Mouse (Mus musculus) CH12.LX (cell line): ENCODE results near the gene Irf4. TPM values are rescaled to one million over a fixed set of nuclear protein-coding genes. Genes with fewer than 3 reads are reported as not detected.
A peak's percentile ranks its signal among the peaks of the same experiment; 100 is the strongest.

ENCODE experiments used
- DNase-seq: peaks from one replicate; pipeline ENCODE4 v3.0.0-alpha.2; 2013; ENCODE audit errors: extremely low read depth
- H3K27ac ChIP-seq: 2 replicates; pipeline ENCODE4 v1.5.1; 2012; ENCODE audit warnings: low read depth, mild to moderate bottlenecking, control low read depth, moderate library complexity; ENCODE audit not compliant: insufficient read depth
- H3K27me3 ChIP-seq: replicated peaks from 2 replicates; pipeline ENCODE3; 2012; ENCODE audit warnings: inconsistent platforms
- H3K36me3 ChIP-seq, 2 experiments: replicated peaks in 1 of 2; 2 replicates each; pipeline versions ENCODE3 to v1.6.1; 2012; ENCODE audit warnings: inconsistent platforms in 1 of 2, low read length in 1 of 2, mild to moderate bottlenecking in 1 of 2, mixed read lengths in 1 of 2, moderate library complexity in 1 of 2; ENCODE audit not compliant: control insufficient read depth in 1 of 2, insufficient read depth in 1 of 2
- H3K4me1 ChIP-seq, 2 experiments: 2 replicates each; pipeline ENCODE4 v1.6.1; 2012; ENCODE audit warnings: inconsistent platforms in 1 of 2, moderate library complexity in 1 of 2; ENCODE audit not compliant: insufficient read depth in 2 of 2, control insufficient read depth in 1 of 2
- H3K4me2 ChIP-seq: 2 replicates; pipeline ENCODE4 v1.6.1; 2012; ENCODE audit warnings: low read depth, mild to moderate bottlenecking, control low read depth; ENCODE audit not compliant: poor library complexity, insufficient read depth, severe bottlenecking
- H3K4me3 ChIP-seq, 3 experiments: fragments of 150-350 bp in 1 of 3; sonication (generic) in 1 of 3; replicated peaks in 1 of 3; 2 replicates each; pipeline versions ENCODE3 to v1.5.1; 2011 to 2012; ENCODE audit warnings: low read depth in 2 of 3, low read length in 2 of 3, mild to moderate bottlenecking in 2 of 3, moderate library complexity in 2 of 3, control low read depth in 1 of 3, improper control_type of control experiment in 1 of 3, inconsistent platforms in 1 of 3, mixed read lengths in 1 of 3; ENCODE audit not compliant: poor library complexity in 1 of 3
- H3K79me2 ChIP-seq: replicated peaks from 2 replicates; pipeline ENCODE4 v1.6.1; 2012; ENCODE audit warnings: mild to moderate bottlenecking, moderate library complexity; ENCODE audit not compliant: control insufficient read depth, poor library complexity, insufficient read depth, severe bottlenecking; ENCODE audit errors: extremely low read depth
- H3K9ac ChIP-seq: 2 replicates; pipeline ENCODE4 v1.6.1; 2012; ENCODE audit warnings: low read depth, mild to moderate bottlenecking, control low read depth, moderate library complexity; ENCODE audit not compliant: insufficient read depth
- H3K9me3 ChIP-seq: replicated peaks from 2 replicates; pipeline ENCODE3; 2012; ENCODE audit warnings: low read length, inconsistent platforms, mixed read lengths
- BHLHE40 ChIP-seq: IDR thresholded peaks from 2 replicates; pipeline ENCODE4 v1.6.1; 2011; ENCODE audit warnings: mild to moderate bottlenecking, low read depth, low read length, improper control_type of control experiment
- CHD2 ChIP-seq: IDR thresholded peaks from 2 replicates; pipeline ENCODE4 v1.6.1; 2011; ENCODE audit warnings: low read length, improper control_type of control experiment
- CTCF ChIP-seq, 2 experiments: IDR thresholded peaks in 1 of 2; conservative IDR thresholded peaks in 1 of 2; 2 replicates each; pipeline ENCODE4 v1.5.1; 2011 to 2012; ENCODE audit warnings: low read depth in 2 of 2, low read length in 2 of 2, improper control_type of control experiment in 1 of 2, inconsistent platforms in 1 of 2, mild to moderate bottlenecking in 1 of 2, moderate library complexity in 1 of 2
- E2F4 ChIP-seq: IDR thresholded peaks from 2 replicates; pipeline ENCODE4 v1.6.1; 2011; ENCODE audit warnings: low read depth, low read length, improper control_type of control experiment; ENCODE audit not compliant: insufficient replicate concordance
- ELF1 ChIP-seq: IDR thresholded peaks from 2 replicates; pipeline ENCODE4 v1.6.1; 2014; ENCODE audit warnings: low read depth, mild to moderate bottlenecking, inconsistent platforms, low read length, improper control_type of control experiment
- EP300 ChIP-seq: IDR thresholded peaks from 2 replicates; pipeline ENCODE4 v1.6.1; 2011; ENCODE audit warnings: low read length, improper control_type of control experiment
- ETS1 ChIP-seq: conservative IDR thresholded peaks from 2 replicates; pipeline ENCODE4 v1.6.1; 2012; ENCODE audit warnings: low read depth, mild to moderate bottlenecking, inconsistent platforms, low read length, improper control_type of control experiment, moderate library complexity
- HCFC1 ChIP-seq: IDR thresholded peaks from 2 replicates; pipeline ENCODE4 v1.6.1; 2012; ENCODE audit warnings: low read depth, mild to moderate bottlenecking, inconsistent platforms, low read length, improper control_type of control experiment
- IRF4 ChIP-seq: IDR thresholded peaks from 2 replicates; pipeline ENCODE4 v1.6.1; 2014; ENCODE audit warnings: low read depth, mild to moderate bottlenecking, inconsistent platforms, low read length, improper control_type of control experiment
- JUN ChIP-seq: IDR thresholded peaks from 2 replicates; pipeline ENCODE4 v1.6.1; 2011; ENCODE audit warnings: low read depth, mild to moderate bottlenecking, low read length, improper control_type of control experiment, moderate library complexity; ENCODE audit not compliant: insufficient read depth
- JUND ChIP-seq: conservative IDR thresholded peaks from 2 replicates; pipeline ENCODE4 v1.6.1; 2011; ENCODE audit warnings: low read depth, low read length, improper control_type of control experiment
- MAX ChIP-seq: IDR thresholded peaks from 2 replicates; pipeline ENCODE4 v1.6.1; 2011; ENCODE audit warnings: low read length, improper control_type of control experiment
- MEF2A ChIP-seq: IDR thresholded peaks from 2 replicates; pipeline ENCODE4 v1.6.1; 2014; ENCODE audit warnings: low read depth, mild to moderate bottlenecking, inconsistent platforms, low read length, improper control_type of control experiment, borderline replicate concordance
- MYC ChIP-seq: IDR thresholded peaks from 2 replicates; pipeline ENCODE4 v1.6.1; 2011; ENCODE audit warnings: low read depth, mild to moderate bottlenecking, improper control_type of control experiment, low read length
- NRF1 ChIP-seq: IDR thresholded peaks from 2 replicates; pipeline ENCODE4 v1.6.1; 2014; ENCODE audit warnings: low read depth, mild to moderate bottlenecking, inconsistent platforms, low read length, improper control_type of control experiment, moderate library complexity
- POLR2AphosphoS2 ChIP-seq: IDR thresholded peaks from 2 replicates; pipeline ENCODE4 v1.6.1; 2011; ENCODE audit warnings: low read depth, low read length, improper control_type of control experiment
- RCOR1 ChIP-seq: conservative IDR thresholded peaks from 2 replicates; pipeline ENCODE4 v1.6.1; 2012; ENCODE audit warnings: low read depth, mild to moderate bottlenecking, inconsistent platforms, low read length, improper control_type of control experiment
- SIN3A ChIP-seq: IDR thresholded peaks from 2 replicates; pipeline ENCODE4 v1.6.1; 2012; ENCODE audit warnings: low read length, improper control_type of control experiment, inconsistent platforms
- TCF12 ChIP-seq: IDR thresholded peaks from 2 replicates; pipeline ENCODE4 v1.6.1; 2014; ENCODE audit warnings: low read depth, mild to moderate bottlenecking, inconsistent platforms, low read length, improper control_type of control experiment
- USF1 ChIP-seq: IDR thresholded peaks from 2 replicates; pipeline ENCODE4 v1.6.1; 2014; ENCODE audit warnings: low read depth, mild to moderate bottlenecking, inconsistent platforms, low read length, improper control_type of control experiment
- ZC3H11A ChIP-seq: IDR thresholded peaks from 2 replicates; pipeline ENCODE4 v1.6.1; 2012; ENCODE audit warnings: low read depth, mild to moderate bottlenecking, inconsistent platforms, low read length, improper control_type of control experiment
- ZKSCAN1 ChIP-seq: IDR thresholded peaks from 2 replicates; pipeline ENCODE4 v1.6.1; 2012; ENCODE audit warnings: low read depth, inconsistent platforms, low read length, improper control_type of control experiment, borderline replicate concordance
- ZMIZ1 ChIP-seq: IDR thresholded peaks from 2 replicates; pipeline ENCODE4 v1.6.1; 2012; ENCODE audit warnings: low read depth, mild to moderate bottlenecking, inconsistent platforms, low read length, improper control_type of control experiment
- ZNF384 ChIP-seq: IDR thresholded peaks from 2 replicates; pipeline ENCODE4 v1.6.1; 2012; ENCODE audit warnings: low read depth, low read length, improper control_type of control experiment, inconsistent platforms
- dilution Hi-C: fragments of 300-500 bp; cut with MboI; formaldehyde crosslinking; loops from 2 replicates; pipeline ENCODE4 v1.14.3; 2020; ENCODE audit warnings: low sequenced_read_pairs; ENCODE audit not compliant: extremely low pct_unique_long_range_greater_than_20kb, extremely low pct_ligation_motif_present
- in situ Hi-C: fragments of 300-500 bp; cut with MboI; formaldehyde crosslinking; loops from 3 replicates; pipeline ENCODE4 v1.14.3; 2019; ENCODE audit warnings: low sequenced_read_pairs, low pct_ligation_motif_present, low pct_unique_long_range_greater_than_20kb, mixed read lengths
- polyA plus RNA-seq: library from polyadenylated mRNA; unstranded; fragments of >175 nt; gene quantifications from 2 replicates; pipeline ENCODE4 v1.2.1, GENCODE M21; 2012; ENCODE audit warnings: low read depth; ENCODE audit not compliant: insufficient read length
- total RNA-seq, 2 experiments: library from RNA; depleted of rRNA; stranded (reverse); fragments of 300-350 nt in 1 of 2; fragments of >200 nt in 1 of 2; gene quantifications; 2 replicates each; pipeline ENCODE4 v1.2.3; 2012 to 2014

Gene Irf4
- total and polyA plus RNA-seq, 3 experiments: 81.7 to 142 (median 115) TPM

DNA sequence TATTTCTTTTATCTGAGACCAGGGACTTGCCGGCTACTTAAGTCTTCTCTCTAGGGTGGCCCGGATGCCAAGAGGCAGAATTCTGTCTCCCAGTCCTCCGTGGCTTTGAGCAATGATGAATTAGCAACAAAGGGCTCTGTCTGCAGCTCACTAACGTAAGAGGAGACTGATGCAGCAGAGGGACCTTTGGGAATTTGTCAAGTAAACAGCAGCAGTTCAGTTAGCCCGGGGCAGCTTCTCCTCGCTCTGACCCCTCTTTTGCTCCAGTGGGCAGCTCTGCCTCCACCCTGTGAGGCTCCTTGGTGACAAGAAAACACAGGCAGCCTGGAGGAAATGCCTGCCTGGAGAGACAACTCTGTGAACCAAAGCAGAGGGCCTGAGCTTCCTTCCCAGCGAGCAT is 26.4 kb upstream of the Irf4 start:
- Histone ChIP-seq H3K27me3 (no peaks in the 10 kb centered on the region), H3K27ac (peak overlapping the region; percentile 31; the same call in 1 of the 2 replicates), H3K36me3 (no peaks in the 10 kb centered on the region), H3K4me1 (peaks cover 50 to 93% of the 10 kb centered on the region in 2 experiments), H3K9ac (no peak overlapping the region), H3K9me3 (no peaks in the 10 kb centered on the region), H3K4me3 (no peak overlapping the region), H3K4me2 (no peak overlapping the region), H3K79me2 (no peaks in the 10 kb centered on the region)
- in situ Hi-C loops (no loop called here), dilution Hi-C loops (no loop called here)
- no peak for DNase-seq
- TF ChIP-seq ZKSCAN1 (no peak), ZC3H11A (no peak), ZMIZ1 (no peak), HCFC1 (no peak), MYC (no peak), E2F4 (no peak), TCF12 (no peak), EP300 (no peak), JUN (no peak), ZNF384 (no peak), BHLHE40 (no peak), USF1 (no peak), JUND (no peak)

- no peak overlapping the region for H3K4me3 ChIP-seq
- peak overlapping the region; percentile 23; the same call in 1 of the 2 replicates for H3K9ac ChIP-seq
- H3K79me2 ChIP-seq: no peaks in the 10 kb centered on the region
- H3K9me3 ChIP-seq: no peaks in the 10 kb centered on the region
- H3K27me3 ChIP-seq: no peaks in the 10 kb centered on the region
- H3K36me3 ChIP-seq: no peaks in the 10 kb centered on the region
- in situ Hi-C loops: no loop called here
- H3K27ac ChIP-seq: peak overlapping the region; percentile 83
- H3K4me2 ChIP-seq: peak overlapping the region; percentile 64; the same call in 1 of the 2 replicates
- DNase-seq: no peak
- dilution Hi-C loops: no loop called here
- TF ChIP-seq JUN (no peak), CTCF (conservative IDR thresholded peaks at IDR 0.05 in 1 of 2, IDR thresholded peaks at IDR 0.05 in 1 of 2; ENCODE audit: low read depth in 2 of 2, low read length in 2 of 2) (no peak), MAX (no peak), ELF1 (no peak), ZNF384 (no peak), NRF1 (no peak), IRF4 (no peak), MEF2A (no peak), RCOR1 (no peak), CHD2 (no peak), ETS1 (no peak), POLR2AphosphoS2 (no peak), USF1 (no peak), SIN3A (no peak)
- peaks cover 55 to 94% of the 10 kb centered on the region in 2 experiments for H3K4me1 ChIP-seq
Measured at GRCm38 (mm10) chr13:30723258-30723657, 25.8 kb upstream of the Irf4 start.
